Mouse (Mus musculus): ENCODE results near the gene Cers1. TPM values are rescaled to one million over a fixed set of nuclear protein-coding genes. Genes with fewer than 3 reads are reported as not detected.
A peak's percentile ranks its signal among the peaks of the same experiment; 100 is the strongest.

The Cers1 gene
- polyA plus RNA-seq, 1 experiment from 2014 or later, result 2.0 TPM

- DNase-seq (ENCODE audit: low spot score), result no peak
Observed at GRCm38 (mm10) chr8:70342007-70342406, 26.4 kb downstream of the Cers1 start.

GRCm38 (mm10) chr8:70343076-70343475, 27.5 kb downstream of the Cers1 start:
- ATAC-seq (ENCODE audit: low FRiP score, low TSS enrichment) (no peak), DNase-seq (ENCODE audit: low spot score) (no peak)
- Histone ChIP-seq H3K36me3 (ENCODE audit: control insufficient read depth, insufficient read depth, low read length) (peaks cover 38% of the 10 kb centered on the region), H3K4me3 (ENCODE audit: low read depth, low read length) (no peak overlapping the region), H3K4me1 (replicated peaks; ENCODE audit: control insufficient read depth, insufficient read depth) (no peaks in the 10 kb centered on the region), H3K4me2 (replicated peaks; ENCODE audit: low read depth) (no peak overlapping the region), H3K9me3 (ENCODE audit: control insufficient read depth, low read length) (no peaks in the 10 kb centered on the region), H3K27ac (replicated peaks) (no peak overlapping the region), H3K9ac (ENCODE audit: low read length) (no peak overlapping the region), H3K27me3 (ENCODE audit: control insufficient read depth, insufficient read depth, low read length) (no peaks in the 10 kb centered on the region)
- WGBS, result 72% methylated on average over 7 of the region's 7 CpGs
- TF ChIP-seq EP300 (optimal IDR thresholded peaks at IDR 0.05) (no peak), CTCF (IDR thresholded peaks at IDR 0.05; ENCODE audit: low read depth) (no peak)

More at GRCm38 (mm10) chr8:70342007-70342406, 26.4 kb downstream of the Cers1 start:
- H3K4me1 ChIP-seq (replicated peaks; ENCODE audit: control insufficient read depth, insufficient read depth), result no peaks in the 10 kb centered on the region
- peaks cover 49% of the 10 kb centered on the region for H3K36me3 ChIP-seq (ENCODE audit: control insufficient read depth, insufficient read depth, low read length)
- ATAC-seq (ENCODE audit: low FRiP score, low TSS enrichment), result no peak
- no peak overlapping the region for H3K4me2 ChIP-seq (replicated peaks; ENCODE audit: low read depth)
- 87% methylated on average over 14 of the region's 14 CpGs for WGBS
- H3K27me3 ChIP-seq (ENCODE audit: control insufficient read depth, insufficient read depth, low read length), result no peaks in the 10 kb centered on the region
- no peak overlapping the region for H3K9ac ChIP-seq (ENCODE audit: low read length)
- H3K4me3 ChIP-seq (ENCODE audit: low read depth, low read length), result no peak overlapping the region
- no peaks in the 10 kb centered on the region for H3K9me3 ChIP-seq (ENCODE audit: control insufficient read depth, low read length)
- TF ChIP-seq CTCF (IDR thresholded peaks at IDR 0.05; ENCODE audit: low read depth), result no peak
- no peak for TF ChIP-seq EP300 (optimal IDR thresholded peaks at IDR 0.05)
- no peak overlapping the region for H3K27ac ChIP-seq (replicated peaks)

- Histone ChIP-seq H3K27me3 (ENCODE audit: control insufficient read depth, insufficient read depth, low read length) (no peaks in the 10 kb centered on the region), H3K4me2 (replicated peaks; ENCODE audit: low read depth) (no peak overlapping the region), H3K36me3 (ENCODE audit: control insufficient read depth, insufficient read depth, low read length) (peaks cover 33% of the 10 kb centered on the region), H3K4me3 (ENCODE audit: low read depth, low read length) (no peak overlapping the region), H3K27ac (replicated peaks) (no peak overlapping the region), H3K4me1 (replicated peaks; ENCODE audit: control insufficient read depth, insufficient read depth) (no peaks in the 10 kb centered on the region), H3K9ac (ENCODE audit: low read length) (no peak overlapping the region), H3K9me3 (ENCODE audit: control insufficient read depth, low read length) (no peaks in the 10 kb centered on the region)
- DNase-seq (ENCODE audit: low spot score) (peak; percentile 61), ATAC-seq (ENCODE audit: low FRiP score, low TSS enrichment) (no peak)
- TF ChIP-seq EP300 (optimal IDR thresholded peaks at IDR 0.05), result no peak
- peak; percentile 77 for TF ChIP-seq CTCF (IDR thresholded peaks at IDR 0.05; ENCODE audit: low read depth)
- 54% methylated on average over 6 of the region's 6 CpGs for WGBS
Observed at GRCm38 (mm10) chr8:70343696-70344095, 28.1 kb downstream of the Cers1 start.

GRCm38 (mm10) chr8:70344279-70344678, 28.7 kb downstream of the Cers1 start:
- H3K4me1 ChIP-seq (replicated peaks; ENCODE audit: control insufficient read depth, insufficient read depth), result no peaks in the 10 kb centered on the region
- no peak for DNase-seq (ENCODE audit: low spot score)
- WGBS, result 78% methylated on average over 2 of the region's 2 CpGs
- no peaks in the 10 kb centered on the region for H3K9me3 ChIP-seq (ENCODE audit: control insufficient read depth, low read length)
- TF ChIP-seq CTCF (IDR thresholded peaks at IDR 0.05; ENCODE audit: low read depth), result no peak
- no peak for TF ChIP-seq EP300 (optimal IDR thresholded peaks at IDR 0.05)
- no peak overlapping the region for H3K4me2 ChIP-seq (replicated peaks; ENCODE audit: low read depth)
- no peaks in the 10 kb centered on the region for H3K27me3 ChIP-seq (ENCODE audit: control insufficient read depth, insufficient read depth, low read length)
- H3K27ac ChIP-seq (replicated peaks), result no peak overlapping the region
- H3K36me3 ChIP-seq (ENCODE audit: control insufficient read depth, insufficient read depth, low read length), result peaks cover 36% of the 10 kb centered on the region
- H3K9ac ChIP-seq (ENCODE audit: low read length), result no peak overlapping the region
- no peak overlapping the region for H3K4me3 ChIP-seq (ENCODE audit: low read depth, low read length)
- ATAC-seq (ENCODE audit: low FRiP score, low TSS enrichment), result no peak

- no peak for DNase-seq (ENCODE audit: low spot score)
- Histone ChIP-seq H3K4me3 (ENCODE audit: low read depth, low read length) (no peak overlapping the region), H3K9ac (ENCODE audit: low read length) (no peak overlapping the region), H3K4me1 (replicated peaks; ENCODE audit: control insufficient read depth, insufficient read depth) (peaks cover 9% of the 10 kb centered on the region; the same call in 1 of the 2 replicates), H3K36me3 (ENCODE audit: control insufficient read depth, insufficient read depth, low read length) (peaks cover 15% of the 10 kb centered on the region), H3K9me3 (ENCODE audit: control insufficient read depth, low read length) (no peaks in the 10 kb centered on the region), H3K27me3 (ENCODE audit: control insufficient read depth, insufficient read depth, low read length) (no peaks in the 10 kb centered on the region), H3K4me2 (replicated peaks; ENCODE audit: low read depth) (no peak overlapping the region), H3K27ac (replicated peaks) (no peak overlapping the region)
- 69% methylated on average over 4 of the region's 4 CpGs for WGBS
- no peak for ATAC-seq (ENCODE audit: low FRiP score, low TSS enrichment)
- TF ChIP-seq CTCF (IDR thresholded peaks at IDR 0.05; ENCODE audit: low read depth) (no peak), EP300 (optimal IDR thresholded peaks at IDR 0.05) (no peak)
Observed at GRCm38 (mm10) chr8:70347443-70347842, 31.9 kb downstream of the Cers1 start.

- no peak for TF ChIP-seq EP300 (optimal IDR thresholded peaks at IDR 0.05)
- TF ChIP-seq CTCF (IDR thresholded peaks at IDR 0.05; ENCODE audit: low read depth), result no peak
- 88% methylated on average over 1 of the region's 1 CpGs for WGBS
- Histone ChIP-seq H3K4me2 (replicated peaks; ENCODE audit: low read depth) (no peak overlapping the region), H3K27me3 (ENCODE audit: control insufficient read depth, insufficient read depth, low read length) (no peaks in the 10 kb centered on the region), H3K9ac (ENCODE audit: low read length) (no peak overlapping the region), H3K4me3 (ENCODE audit: low read depth, low read length) (no peak overlapping the region), H3K4me1 (replicated peaks; ENCODE audit: control insufficient read depth, insufficient read depth) (peaks cover 9% of the 10 kb centered on the region; the same call in 1 of the 2 replicates), H3K9me3 (ENCODE audit: control insufficient read depth, low read length) (no peaks in the 10 kb centered on the region), H3K27ac (replicated peaks) (no peak overlapping the region), H3K36me3 (ENCODE audit: control insufficient read depth, insufficient read depth, low read length) (peaks cover 11% of the 10 kb centered on the region)
- ATAC-seq (ENCODE audit: low FRiP score, low TSS enrichment) (no peak), DNase-seq (ENCODE audit: low spot score) (no peak)
Observed at GRCm38 (mm10) chr8:70347860-70348420, 32.4 kb downstream of the Cers1 start.

Measured in stomach, postnatal 0 days (tissue).